Mouse (Mus musculus): Measurements from ENCODE around the gene Hey2.
A peak's percentile ranks its signal among the peaks of the same experiment; 100 is the strongest.

Hey2 gene

DNA sequence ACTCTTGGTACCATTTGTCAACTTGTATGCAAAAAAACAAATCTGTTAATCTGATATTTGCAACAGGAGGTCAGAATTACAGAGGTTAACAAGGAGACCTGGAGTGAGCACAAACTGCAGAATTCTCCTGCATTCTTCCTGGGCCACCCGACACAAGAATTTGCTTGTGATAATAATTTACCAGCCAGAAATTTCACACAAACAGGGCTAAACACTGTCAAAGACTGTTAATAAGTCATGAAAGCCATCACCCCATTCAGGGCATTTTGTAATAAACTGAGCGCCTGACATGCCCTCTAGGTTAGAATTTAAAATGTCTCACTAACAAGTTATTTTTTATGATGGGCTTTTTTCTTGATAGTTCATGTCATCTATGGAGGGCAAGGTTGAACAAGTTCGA lies 51.6 kb downstream of the Hey2 start:
- DNase-seq (ENCODE audit: extremely low read depth, low read depth): no peak

DNA sequence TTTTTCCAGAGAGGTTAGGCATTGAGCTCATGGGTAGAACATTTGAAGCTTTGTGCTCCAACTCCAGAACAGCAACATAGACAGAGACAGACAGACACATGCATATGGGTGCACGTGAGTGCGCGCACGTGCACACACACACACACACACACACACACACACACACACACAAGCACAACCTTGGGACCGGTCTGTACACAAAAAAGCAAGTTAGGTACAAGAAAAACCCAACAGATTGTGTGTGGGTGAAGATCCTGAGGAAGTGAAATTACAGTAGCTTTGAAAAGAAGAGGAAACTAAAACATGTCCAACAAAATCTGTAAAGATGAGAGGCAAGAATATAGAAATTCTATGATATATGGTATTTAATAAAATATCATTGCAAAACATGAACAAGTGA lies 53.1 kb downstream of the Hey2 start:
- DNase-seq (ENCODE audit: extremely low read depth, low read depth): no peak

- DNase-seq (ENCODE audit: extremely low read depth, low read depth): no peak
These were observed 54.3 kb downstream of the Hey2 start for GRCm38 (mm10) chr10:30788340-30788721.

DNA sequence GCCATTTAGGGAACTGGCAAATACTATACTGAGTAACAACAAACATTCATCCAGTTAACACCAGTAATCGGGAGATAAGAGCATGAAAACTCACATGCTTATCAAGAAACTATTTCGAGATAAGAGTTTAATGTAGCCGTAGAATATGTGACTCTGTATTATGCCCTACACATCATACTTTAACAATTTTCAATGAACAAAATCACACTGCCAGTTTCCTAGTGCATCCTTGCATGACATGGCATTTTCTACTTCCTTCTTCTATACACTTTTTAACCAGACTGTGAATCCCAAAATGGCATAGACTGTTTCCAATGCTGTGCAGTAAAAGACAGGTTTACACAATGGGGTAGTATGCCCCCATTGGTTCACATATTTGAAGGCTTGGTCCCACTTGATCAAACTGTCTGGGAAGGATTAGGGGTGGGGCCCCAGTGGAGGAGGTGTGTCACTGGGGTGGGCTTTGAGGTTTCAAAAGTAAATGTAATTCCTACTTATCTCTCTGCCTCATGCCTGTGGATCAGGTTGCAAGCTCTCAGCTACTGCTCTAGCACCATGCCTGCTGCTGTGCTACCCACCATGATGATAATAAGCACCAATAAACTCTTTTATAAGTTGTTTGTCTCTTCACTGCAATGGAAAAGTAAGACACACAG lies 54.8 kb downstream of the Hey2 start:
- DNase-seq (ENCODE audit: extremely low read depth, low read depth): peak; percentile 56

- no peak for DNase-seq (ENCODE audit: extremely low read depth, low read depth)
These were observed 56.4 kb downstream of the Hey2 start for GRCm38 (mm10) chr10:30786103-30786754.
